Mouse (Mus musculus) lung, postnatal 14 days (tissue): Measurements from ENCODE around the gene Gpsm1.
"Not testable (repeated sequence)": the region's sequence is repeated elsewhere in the genome, so short reads cannot be mapped to it uniquely, and the experiment has no call there.

Source experiments
- DNase-seq: peaks from one replicate; pipeline ENCODE4 v3.0.0; 2021

Gene Gpsm1

GRCm38 (mm10) chr2:26380871-26381270, 65.6 kb downstream of the Gpsm1 start:
- DNase-seq: not testable (repeated sequence)

- no peak for DNase-seq
Measured at GRCm38 (mm10) chr2:26387713-26388112, 72.4 kb downstream of the Gpsm1 start.

DNA sequence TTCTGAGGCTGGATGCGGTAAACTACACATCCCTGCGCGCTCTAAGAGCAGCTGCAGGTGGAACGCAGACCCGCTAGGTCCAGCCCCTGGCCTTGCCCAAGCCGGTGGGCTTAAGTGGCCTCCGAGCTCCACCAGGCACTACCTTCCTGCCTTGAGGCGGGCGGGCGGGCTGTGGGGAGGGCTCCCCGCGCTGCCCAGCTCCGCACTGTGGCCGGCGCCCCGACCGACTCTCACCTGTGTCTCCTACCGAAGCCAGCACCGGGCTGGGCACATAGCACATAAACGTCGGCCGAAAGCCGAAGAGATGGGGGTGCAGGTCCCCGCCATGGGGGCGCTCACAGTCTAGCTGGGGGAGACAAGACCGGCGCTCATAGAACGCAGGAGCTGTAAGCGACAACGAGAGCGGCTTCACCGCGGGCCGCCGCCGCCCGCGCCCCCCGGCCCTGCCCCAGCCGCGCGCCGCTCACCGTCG, 73.4 kb downstream of the Gpsm1 start:
- no peak for DNase-seq

DNA sequence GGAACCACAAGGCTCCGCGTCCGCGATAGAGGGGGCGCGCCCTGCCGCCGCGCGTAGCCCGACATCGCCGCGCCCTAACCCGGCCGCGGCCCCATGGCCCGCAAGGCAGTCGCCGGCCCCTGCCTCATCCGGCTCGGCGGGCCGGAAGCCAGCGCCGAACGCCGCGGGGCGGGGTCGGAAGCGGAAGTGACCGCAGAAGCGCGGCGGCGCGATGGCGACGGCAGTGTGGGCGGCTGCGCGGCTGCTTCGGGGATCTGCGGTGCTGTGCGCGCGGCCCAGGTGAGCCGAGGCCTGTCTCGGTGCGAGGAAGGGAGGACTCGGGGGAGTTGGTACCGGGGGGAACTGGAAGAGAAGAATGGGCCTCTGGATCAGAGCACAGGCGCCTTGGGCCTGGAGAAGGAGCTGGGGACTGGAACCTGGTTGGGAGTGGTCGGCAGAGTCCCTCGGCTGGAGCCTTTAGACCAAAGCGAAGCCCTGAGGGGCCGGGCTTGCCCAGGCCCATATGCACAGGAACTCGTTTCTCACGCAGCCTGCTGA, 73.9 kb downstream of the Gpsm1 start, which contains the start of the genes Entr1 and Pmpca:
Gene Entr1 (minus strand): TSS at position 163 of the 537 bp plus-strand sequence.
Gene Pmpca (plus strand): TSS at position 186 of the 537 bp plus-strand sequence.
- DNase-seq: peak; percentile 87

- no peak for DNase-seq
Measured at GRCm38 (mm10) chr2:26390954-26391353, 75.6 kb downstream of the Gpsm1 start.

GRCm38 (mm10) chr2:26391617-26392016, 76.3 kb downstream of the Gpsm1 start:
- no peak for DNase-seq
